Mouse (Mus musculus): ENCODE measurements around the gene Trim63. TPM values are rescaled to one million over a fixed set of nuclear protein-coding genes. Genes with fewer than 3 reads are reported as not detected.

Trim63 gene
- polyA plus RNA-seq, 1 experiment, result 7.4 TPM

- Histone ChIP-seq H3K4me3 (ENCODE audit: insufficient read depth, low read depth, low read length) (no peak overlapping the region), H3K27ac (ENCODE audit: insufficient read depth, low read depth, low read length) (no peak overlapping the region), H3K4me1 (ENCODE audit: control insufficient read depth, insufficient read depth, low read length) (peaks cover 16% of the 10 kb centered on the region), H3K27me3 (replicated peaks; ENCODE audit: control insufficient read depth, insufficient read depth, low read length) (no peaks in the 10 kb centered on the region), H3K36me3 (ENCODE audit: control insufficient read depth, insufficient read depth, low read length) (no peaks in the 10 kb centered on the region)
- 80% methylated on average over 6 of the region's 6 CpGs for WGBS
- DNase-seq, result no peak
- TF ChIP-seq CTCF (conservative IDR thresholded peaks at IDR 0.05; ENCODE audit: insufficient read depth, insufficient read length, low read depth, low read length) (no peak), POLR2A (IDR thresholded peaks at IDR 0.05; ENCODE audit: low read depth, low read length) (no peak)
Observed at GRCm38 (mm10) chr4:134350641-134351040, 35.7 kb downstream of the Trim63 start.

- Histone ChIP-seq H3K4me1 (ENCODE audit: control insufficient read depth, insufficient read depth, low read length) (peaks cover 23% of the 10 kb centered on the region), H3K36me3 (ENCODE audit: control insufficient read depth, insufficient read depth, low read length) (no peaks in the 10 kb centered on the region), H3K27me3 (replicated peaks; ENCODE audit: control insufficient read depth, insufficient read depth, low read length) (no peaks in the 10 kb centered on the region), H3K27ac (ENCODE audit: insufficient read depth, low read depth, low read length) (0 out of 2 replicates have a peak overlapping the region, but pooled peaks have one; percentile 6), H3K4me3 (ENCODE audit: insufficient read depth, low read depth, low read length) (no peak overlapping the region)
- DNase-seq, result peak; percentile 46
- no peak for TF ChIP-seq CTCF (conservative IDR thresholded peaks at IDR 0.05; ENCODE audit: insufficient read depth, insufficient read length, low read depth, low read length)
- TF ChIP-seq POLR2A (IDR thresholded peaks at IDR 0.05; ENCODE audit: low read depth, low read length), result no peak
- WGBS, result 38% methylated on average over 18 of the region's 18 CpGs
Observed at GRCm38 (mm10) chr4:134351329-134352260, 36.7 kb downstream of the Trim63 start.

DNA sequence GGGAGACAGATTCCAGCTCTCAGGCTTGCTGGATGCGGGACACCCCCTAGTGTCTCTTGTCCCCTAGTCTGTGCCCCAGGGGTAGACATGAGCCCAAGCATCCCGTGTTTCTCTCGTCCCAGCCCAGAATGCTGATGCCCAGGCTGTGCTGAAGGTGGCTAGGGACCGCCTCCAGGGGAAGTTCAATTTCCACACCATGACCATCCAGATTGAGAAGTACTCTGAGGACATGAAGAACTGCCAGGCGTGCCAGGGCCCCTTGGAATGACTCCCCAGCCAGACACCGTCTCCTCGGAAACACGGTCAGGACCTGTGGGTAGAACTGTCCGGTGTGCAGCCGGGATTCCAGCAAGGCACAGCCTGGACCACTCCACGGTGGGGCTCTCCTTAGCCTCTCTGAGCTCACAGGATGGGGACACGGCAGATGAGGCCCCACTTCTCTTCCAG, 37.4 kb downstream of the Trim63 start:
- Histone ChIP-seq H3K27ac (ENCODE audit: insufficient read depth, low read depth, low read length) (no peak overlapping the region), H3K4me1 (ENCODE audit: control insufficient read depth, insufficient read depth, low read length) (peaks cover 29% of the 10 kb centered on the region), H3K36me3 (ENCODE audit: control insufficient read depth, insufficient read depth, low read length) (no peaks in the 10 kb centered on the region), H3K27me3 (replicated peaks; ENCODE audit: control insufficient read depth, insufficient read depth, low read length) (no peaks in the 10 kb centered on the region), H3K4me3 (ENCODE audit: insufficient read depth, low read depth, low read length) (no peak overlapping the region)
- no peak for DNase-seq
- TF ChIP-seq CTCF (conservative IDR thresholded peaks at IDR 0.05; ENCODE audit: insufficient read depth, insufficient read length, low read depth, low read length) (no peak), POLR2A (IDR thresholded peaks at IDR 0.05; ENCODE audit: low read depth, low read length) (no peak)
- WGBS, result 64% methylated on average over 12 of the region's 12 CpGs

- Histone ChIP-seq H3K4me1 (ENCODE audit: control insufficient read depth, insufficient read depth, low read length) (peaks cover 35% of the 10 kb centered on the region), H3K27ac (ENCODE audit: insufficient read depth, low read depth, low read length) (no peak overlapping the region), H3K27me3 (replicated peaks; ENCODE audit: control insufficient read depth, insufficient read depth, low read length) (no peaks in the 10 kb centered on the region), H3K4me3 (ENCODE audit: insufficient read depth, low read depth, low read length) (no peak overlapping the region), H3K36me3 (ENCODE audit: control insufficient read depth, insufficient read depth, low read length) (no peaks in the 10 kb centered on the region)
- TF ChIP-seq POLR2A (IDR thresholded peaks at IDR 0.05; ENCODE audit: low read depth, low read length), result no peak
- no peak for TF ChIP-seq CTCF (conservative IDR thresholded peaks at IDR 0.05; ENCODE audit: insufficient read depth, insufficient read length, low read depth, low read length)
- WGBS, result 77% methylated on average over 7 of the region's 7 CpGs
- DNase-seq, result no peak
Observed at GRCm38 (mm10) chr4:134352929-134353328, 38.0 kb downstream of the Trim63 start.

DNA sequence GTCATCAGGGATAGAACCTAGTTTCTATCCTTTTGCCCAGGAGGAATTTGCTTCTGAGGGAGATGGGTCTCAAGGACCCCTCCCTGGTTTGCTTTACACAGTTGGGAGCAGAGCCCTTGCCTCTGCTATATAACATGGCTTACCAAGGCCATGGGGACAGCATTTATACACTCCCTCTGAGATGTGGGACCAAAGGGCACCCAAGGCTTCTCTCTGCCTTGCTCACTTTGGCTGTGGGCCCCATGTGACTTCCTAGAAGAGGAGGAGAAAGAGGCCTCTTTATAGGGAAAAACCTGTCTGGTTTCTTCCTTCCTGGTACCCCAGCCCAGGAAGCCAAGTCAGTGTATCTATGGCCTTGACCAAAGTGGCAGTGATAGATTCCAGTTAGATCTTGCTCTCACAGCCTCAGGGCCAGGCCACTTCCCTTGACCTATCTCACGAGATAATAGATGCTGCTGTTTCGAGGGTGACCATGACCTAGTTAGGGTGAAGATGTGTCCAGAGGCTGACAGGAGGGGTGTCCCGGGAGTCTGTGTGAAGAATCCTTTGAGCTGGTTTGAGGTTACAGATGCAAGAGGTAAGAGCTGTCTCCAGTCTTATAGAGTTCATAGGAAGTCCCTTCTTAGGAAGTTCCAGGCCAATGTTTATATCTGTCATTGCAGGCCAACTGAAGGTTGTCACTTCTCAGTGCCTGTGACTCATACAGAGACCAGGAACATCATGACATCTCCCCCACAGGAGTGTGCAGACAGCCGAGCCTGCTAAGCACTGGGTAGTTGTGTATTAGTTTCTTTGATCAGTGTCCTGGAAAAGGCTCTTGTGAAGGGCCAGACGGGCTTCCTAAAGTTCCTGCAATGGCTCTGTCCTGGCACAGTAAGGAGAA, 38.8 kb downstream of the Trim63 start:
- Histone ChIP-seq H3K27ac (ENCODE audit: insufficient read depth, low read depth, low read length) (no peak overlapping the region), H3K4me3 (ENCODE audit: insufficient read depth, low read depth, low read length) (no peak overlapping the region), H3K27me3 (replicated peaks; ENCODE audit: control insufficient read depth, insufficient read depth, low read length) (no peaks in the 10 kb centered on the region), H3K36me3 (ENCODE audit: control insufficient read depth, insufficient read depth, low read length) (no peaks in the 10 kb centered on the region), H3K4me1 (ENCODE audit: control insufficient read depth, insufficient read depth, low read length) (peaks cover 35% of the 10 kb centered on the region)
- TF ChIP-seq POLR2A (IDR thresholded peaks at IDR 0.05; ENCODE audit: low read depth, low read length), result no peak
- no peak for TF ChIP-seq CTCF (conservative IDR thresholded peaks at IDR 0.05; ENCODE audit: insufficient read depth, insufficient read length, low read depth, low read length)
- peak; percentile 73 for DNase-seq
- 56% methylated on average over 5 of the region's 5 CpGs for WGBS

DNA sequence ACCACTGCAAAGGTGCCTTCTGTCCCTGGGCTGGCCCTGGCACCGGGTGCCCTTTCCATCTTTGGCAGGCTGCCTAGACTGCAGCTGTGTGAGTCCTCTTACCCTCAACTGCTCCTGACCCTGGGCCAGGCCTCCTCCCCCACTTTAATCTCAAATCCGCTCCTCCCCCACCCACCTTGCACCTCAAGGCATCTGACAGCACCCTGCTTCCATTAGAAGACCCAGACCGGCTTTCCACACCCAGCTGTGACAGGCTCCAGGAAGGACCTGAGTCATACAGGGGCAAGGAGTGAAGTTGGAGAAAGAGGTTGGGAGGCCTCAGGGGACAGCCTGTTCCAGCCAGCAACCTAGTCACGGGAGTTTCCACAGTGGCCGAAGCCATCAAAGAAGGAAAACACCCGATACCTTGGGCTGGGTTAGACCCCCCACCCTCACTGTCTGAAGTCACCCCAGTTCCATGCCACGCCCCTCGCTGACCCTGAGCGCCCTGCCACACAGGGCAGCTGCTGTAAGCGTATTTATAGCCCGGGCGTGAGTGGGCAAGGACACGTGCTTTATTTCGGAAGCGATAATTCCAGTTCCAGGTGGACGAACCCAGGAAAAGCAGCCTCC, 41.0 kb downstream of the Trim63 start:
- TF ChIP-seq CTCF (conservative IDR thresholded peaks at IDR 0.05; ENCODE audit: insufficient read depth, insufficient read length, low read depth, low read length) (no peak), POLR2A (IDR thresholded peaks at IDR 0.05; ENCODE audit: low read depth, low read length) (no peak)

More for the DNA sequence above, 41.0 kb downstream of the Trim63 start:
- Histone ChIP-seq H3K4me1 (ENCODE audit: control insufficient read depth, insufficient read depth, low read length) (peaks cover 35% of the 10 kb centered on the region), H3K4me3 (ENCODE audit: insufficient read depth, low read depth, low read length) (no peak overlapping the region), H3K36me3 (ENCODE audit: control insufficient read depth, insufficient read depth, low read length) (no peaks in the 10 kb centered on the region), H3K27me3 (replicated peaks; ENCODE audit: control insufficient read depth, insufficient read depth, low read length) (no peaks in the 10 kb centered on the region), H3K27ac (ENCODE audit: insufficient read depth, low read depth, low read length) (peak overlapping the region; percentile 75)
- 17% methylated on average over 16 of the region's 16 CpGs for WGBS
- peak; percentile 95 for DNase-seq

All from kidney, adult 2 months (tissue).